Mouse (Mus musculus) MEL (cell line): ENCODE data around the gene Axl.

ENCODE experiments used
- MAFK ChIP-seq: IDR thresholded peaks from 2 replicates; pipeline ENCODE4 v1.6.1; 2011; ENCODE audit warnings: low read depth, mild to moderate bottlenecking, low read length, improper control_type of control experiment, borderline replicate concordance
- POLR2A ChIP-seq, 2 experiments: IDR thresholded peaks; 2 replicates each; pipeline ENCODE4 v1.6.1; 2011 to 2012; ENCODE audit warnings: low read length in 2 of 2, mild to moderate bottlenecking in 2 of 2, control low read depth in 1 of 2, improper control_type of control experiment in 1 of 2, low read depth in 1 of 2, moderate library complexity in 1 of 2; ENCODE audit not compliant: control insufficient read depth in 1 of 2, insufficient read depth in 1 of 2, poor library complexity in 1 of 2
- USF1 ChIP-seq: IDR thresholded peaks from 2 replicates; pipeline ENCODE4 v1.6.1; 2014; ENCODE audit warnings: low read depth, mild to moderate bottlenecking, inconsistent platforms, low read length, improper control_type of control experiment, moderate library complexity

DNA sequence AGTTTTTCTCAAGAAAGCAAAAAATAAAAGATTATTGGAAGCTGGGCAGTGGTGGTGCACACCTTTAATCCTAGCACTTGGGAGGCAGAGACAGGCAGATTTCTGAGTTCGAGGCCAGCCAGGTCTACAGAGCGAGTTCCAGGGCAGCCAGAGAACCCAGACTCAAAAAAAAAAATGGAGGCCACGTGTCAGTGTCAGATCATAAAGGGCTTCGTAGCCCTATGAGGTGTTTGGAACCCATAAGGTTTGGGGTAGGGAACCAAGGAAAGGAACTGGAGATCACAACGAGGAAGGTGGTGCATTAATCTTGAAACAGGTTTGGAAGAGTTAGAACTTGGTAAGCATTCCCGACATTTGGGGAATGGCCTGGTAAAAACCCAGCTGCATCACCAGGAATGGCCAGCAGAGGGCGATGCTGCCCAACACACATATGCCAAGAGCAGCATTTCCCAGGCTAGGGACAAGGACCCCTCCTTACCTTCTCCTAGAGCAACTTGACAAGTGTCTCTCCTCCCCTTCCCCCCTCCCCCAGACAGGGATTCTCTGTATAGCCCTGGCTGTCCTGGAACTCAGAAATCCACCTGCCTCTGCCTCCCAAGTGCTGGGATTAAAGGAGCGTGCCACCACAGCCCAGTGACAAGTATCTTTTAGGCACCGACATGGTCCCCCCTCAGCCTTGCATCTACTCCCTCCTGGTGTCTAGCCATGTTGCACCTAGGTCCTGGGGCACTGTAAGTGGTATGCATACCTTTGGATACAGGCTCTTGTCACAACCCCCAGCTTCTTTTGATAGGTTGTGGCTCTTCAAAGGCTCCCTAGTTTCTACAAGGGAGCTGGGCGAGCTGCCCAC, 68.5 kb downstream of the Axl start:
- TF ChIP-seq USF1 (0 out of 2 replicates have a peak, but pooled peaks have one; percentile 36), POLR2A (IDR thresholded peaks at IDR 0.05; ENCODE audit: control insufficient read depth in 1 of 2, insufficient read depth in 1 of 2, low read depth in 1 of 2, low read length in 2 of 2, poor library complexity in 1 of 2) (0 out of 4 replicates have a peak, but pooled peaks of 1 of the 2 experiments have one; percentile 21), MAFK (no peak)
